Mouse (Mus musculus) neural tube, embryonic 14.5 days (tissue): Measurements from ENCODE around the gene Usp12. TPM values are rescaled to one million over a fixed set of nuclear protein-coding genes. Genes with fewer than 3 reads are reported as not detected.

Experiments used
- ATAC-seq: fragments of 200-750 bp; cut with Nextera tagmentation; 2 replicates; pipeline ENCODE4 v1.8.0; 2017; ENCODE audit warnings: low read depth, mild to moderate bottlenecking, moderate TSS enrichment, moderate library complexity
- H3K27ac ChIP-seq: fragments of 300-500 bp; sonication (generic); 2 replicates; pipeline ENCODE4 v1.5.1; 2014; ENCODE audit warnings: low read depth, mild to moderate bottlenecking, control low read depth, low read length, moderate library complexity, mixed read lengths
- H3K27me3 ChIP-seq: fragments of 300-500 bp; sonication (generic); 2 replicates; pipeline ENCODE4 v1.6.1; 2014; ENCODE audit warnings: low read length; ENCODE audit not compliant: control insufficient read depth, insufficient read depth
- H3K36me3 ChIP-seq: fragments of 300-500 bp; sonication (generic); 2 replicates; pipeline ENCODE4 v1.6.1; 2014; ENCODE audit warnings: low read length, mixed read lengths; ENCODE audit not compliant: control insufficient read depth, insufficient read depth
- H3K4me1 ChIP-seq: fragments of 300-500 bp; sonication (generic); 2 replicates; pipeline ENCODE4 v1.6.1; 2014; ENCODE audit warnings: low read length; ENCODE audit not compliant: control insufficient read depth, insufficient read depth
- H3K4me2 ChIP-seq: fragments of 300-500 bp; sonication (generic); 2 replicates; pipeline ENCODE4 v1.6.1; 2014; ENCODE audit warnings: mild to moderate bottlenecking, low read depth, low read length, control low read depth
- H3K4me3 ChIP-seq: fragments of 300-500 bp; sonication (generic); 2 replicates; pipeline ENCODE4 v1.5.1; 2014; ENCODE audit warnings: low read depth, low read length, control low read depth, mixed read lengths
- H3K9ac ChIP-seq: fragments of 300-500 bp; sonication (generic); replicated peaks from 2 replicates; pipeline ENCODE4 v1.6.1; 2014; ENCODE audit warnings: low read depth, mild to moderate bottlenecking, control low read depth, low read length, mixed read lengths
- H3K9me3 ChIP-seq: fragments of 300-500 bp; sonication (generic); 2 replicates; pipeline ENCODE4 v1.6.1; 2016; ENCODE audit warnings: low read length; ENCODE audit not compliant: control insufficient read depth
- WGBS: fragments of 180-500 bp; shearing (Covaris S2); extraction: QIAGEN DNeasy Blood & Tissue Kit; methylation state at CpG from one replicate; pipeline ENCODE4 v1.1.7; 2014; 5-methylcytosine and 5-hydroxymethylcytosine counted together
- polyA plus RNA-seq: library from polyadenylated mRNA; unstranded; fragments of >200 nt; fragmentation: Nextera tagmentation; extraction: Ambion mirVana; gene quantifications from 2 replicates; pipeline ENCODE4 v1.2.1, GENCODE M21; 2014

Gene Usp12
- polyA plus RNA-seq, 1 experiment from 2014 or later = 11.5 TPM

DNA sequence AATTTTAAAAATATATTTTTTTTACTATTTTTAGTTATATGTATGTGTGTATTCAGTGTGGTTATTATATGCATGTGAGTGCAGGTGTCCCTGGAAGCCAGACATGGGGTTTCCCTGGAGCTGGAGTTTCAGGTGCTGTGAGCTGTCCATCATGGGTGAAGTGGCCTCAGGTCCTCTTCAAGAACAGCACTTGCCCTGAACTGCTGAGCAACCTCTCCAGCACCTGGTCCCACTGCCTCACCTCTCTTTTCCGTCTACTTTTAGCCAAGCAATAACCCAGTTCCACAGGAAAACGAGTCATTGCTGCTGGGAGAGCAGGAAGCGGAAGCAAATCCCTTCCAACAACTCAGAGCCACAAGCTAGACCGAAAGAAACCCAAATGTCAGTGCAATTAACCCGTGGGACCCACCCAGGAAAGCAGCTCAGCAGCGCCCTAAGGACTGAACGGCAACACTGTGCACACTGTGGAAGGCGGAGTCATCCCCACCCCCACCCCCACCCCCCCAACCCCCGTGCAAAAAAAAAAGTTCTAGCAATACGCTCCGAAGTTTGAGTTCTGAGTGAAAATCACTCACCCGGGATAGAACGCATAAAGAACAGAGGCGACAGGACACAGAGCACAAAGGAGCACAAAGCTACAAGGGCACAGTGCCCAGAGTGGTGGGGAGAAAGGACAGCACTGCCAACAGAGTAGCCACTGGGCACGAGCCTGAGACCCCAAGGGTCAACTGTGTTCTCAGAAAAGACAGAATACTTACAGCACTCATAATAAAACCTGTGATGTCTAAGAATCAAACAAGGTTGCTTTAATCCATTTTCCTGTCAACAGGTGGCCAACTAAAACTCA is 24.6 kb downstream of the Usp12 start:
- H3K36me3 ChIP-seq = no peaks in the 10 kb centered on the region
- no peaks in the 10 kb centered on the region for H3K9me3 ChIP-seq
- no peak overlapping the region for H3K27ac ChIP-seq
- 64% methylated on average over 15 of the region's 15 CpGs for WGBS
- no peak overlapping the region for H3K9ac ChIP-seq
- no peaks in the 10 kb centered on the region for H3K4me1 ChIP-seq
- ATAC-seq = no peak; the same call in 1 of the 2 replicates
- no peak overlapping the region for H3K4me2 ChIP-seq
- no peaks in the 10 kb centered on the region for H3K27me3 ChIP-seq
- H3K4me3 ChIP-seq = no peak overlapping the region

DNA sequence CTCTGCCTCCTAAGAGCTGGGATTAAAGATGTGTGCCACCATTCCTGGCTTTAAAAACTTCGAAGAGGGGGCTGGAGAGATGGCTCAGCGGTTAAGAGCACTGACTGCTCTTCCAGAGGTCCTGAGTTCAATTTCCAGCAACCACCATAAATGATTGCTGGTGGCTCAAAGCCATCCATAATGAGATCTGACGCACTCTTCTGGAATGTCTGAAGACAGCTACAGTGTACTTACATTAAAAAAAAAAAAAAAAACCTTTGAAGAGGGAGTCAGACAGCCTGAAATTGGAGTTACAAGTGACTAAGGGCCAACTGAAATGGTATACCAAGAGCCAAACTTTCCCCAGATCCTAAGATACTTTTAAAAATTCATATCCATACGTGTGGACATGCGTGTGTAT is 29.0 kb downstream of the Usp12 start:
- H3K27me3 ChIP-seq = no peaks in the 10 kb centered on the region
- H3K4me1 ChIP-seq = no peaks in the 10 kb centered on the region
- no peaks in the 10 kb centered on the region for H3K9me3 ChIP-seq
- H3K27ac ChIP-seq = no peak overlapping the region
- WGBS = 98% methylated on average over 5 of the region's 5 CpGs
- H3K4me3 ChIP-seq = no peak overlapping the region
- H3K4me2 ChIP-seq = no peak overlapping the region
- no peak for ATAC-seq
- H3K36me3 ChIP-seq = no peaks in the 10 kb centered on the region
- H3K9ac ChIP-seq = no peak overlapping the region

DNA sequence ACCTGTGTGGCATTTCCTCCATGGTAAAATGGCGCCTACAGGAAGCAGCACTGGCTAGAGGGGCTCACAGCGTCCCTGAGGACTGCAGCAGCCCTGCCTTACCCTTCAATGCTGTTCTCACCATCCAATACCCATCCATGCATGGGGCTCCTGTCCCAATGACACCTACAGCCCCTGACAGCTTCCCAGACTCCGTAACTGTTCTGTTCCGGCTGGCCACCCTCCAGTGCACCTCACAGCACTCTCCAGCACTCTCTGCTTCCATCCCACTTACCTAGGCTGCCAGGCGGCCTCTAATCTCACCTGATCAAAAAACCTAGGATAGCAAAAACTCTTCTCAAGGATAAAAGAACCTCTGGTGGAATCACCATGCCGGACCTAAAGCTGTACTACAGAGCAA is 35.6 kb downstream of the Usp12 start:
- Histone ChIP-seq H3K27me3 (no peaks in the 10 kb centered on the region), H3K9me3 (no peaks in the 10 kb centered on the region), H3K4me3 (no peak overlapping the region), H3K27ac (no peak overlapping the region), H3K36me3 (peaks cover 1% of the 10 kb centered on the region; the same call in 1 of the 2 replicates), H3K4me1 (no peaks in the 10 kb centered on the region), H3K4me2 (no peak overlapping the region), H3K9ac (no peak overlapping the region)
- WGBS = 81% methylated on average over 6 of the region's 6 CpGs
- ATAC-seq = no peak

DNA sequence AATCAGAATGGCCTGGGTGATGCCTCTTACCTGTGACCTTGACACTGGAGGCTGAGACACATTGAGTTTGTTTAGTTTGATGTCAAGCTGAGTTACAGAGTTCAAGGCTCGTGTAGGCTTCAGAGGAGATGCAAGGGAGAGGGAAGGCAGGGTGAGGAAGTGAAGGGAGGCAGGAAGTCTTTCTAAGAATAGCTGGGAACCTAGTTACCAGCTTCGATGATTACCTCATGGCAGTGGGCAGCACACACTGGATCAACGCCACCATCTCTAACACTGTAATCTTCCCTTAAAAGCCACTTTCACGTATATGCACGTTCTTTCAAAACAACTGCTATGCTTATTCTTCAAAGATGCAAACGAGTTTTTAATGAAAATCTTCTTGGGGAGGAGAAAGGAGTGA is 36.9 kb downstream of the Usp12 start:
- Histone ChIP-seq H3K4me1 (no peaks in the 10 kb centered on the region), H3K36me3 (peaks cover 9% of the 10 kb centered on the region), H3K4me3 (no peak overlapping the region), H3K9ac (no peak overlapping the region), H3K4me2 (no peak overlapping the region), H3K9me3 (no peaks in the 10 kb centered on the region), H3K27ac (no peak overlapping the region), H3K27me3 (no peaks in the 10 kb centered on the region)
- ATAC-seq = no peak
- WGBS = 88% methylated on average over 6 of the region's 6 CpGs

DNA sequence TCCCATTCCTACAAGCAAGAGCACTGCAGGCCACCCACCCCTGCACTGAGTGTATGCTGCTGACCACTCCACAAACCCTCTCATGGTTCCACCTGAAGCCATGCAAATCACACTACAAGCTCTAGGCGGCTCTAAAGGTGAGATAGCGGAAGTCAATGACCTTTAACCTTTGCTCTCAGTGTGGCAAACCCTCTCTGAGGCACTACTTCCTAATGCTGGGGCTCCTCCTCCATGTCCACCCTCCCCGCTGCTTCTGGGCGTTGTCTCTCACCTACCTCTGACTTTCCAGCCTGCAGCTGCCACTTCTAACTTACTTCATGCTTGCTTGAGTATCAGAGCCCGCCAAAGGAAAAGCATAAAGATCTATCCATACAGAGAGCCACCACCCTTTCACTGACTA is 37.5 kb downstream of the Usp12 start:
- Histone ChIP-seq H3K36me3 (peaks cover 9% of the 10 kb centered on the region), H3K4me2 (no peak overlapping the region), H3K9ac (no peak overlapping the region), H3K4me1 (no peaks in the 10 kb centered on the region), H3K9me3 (no peaks in the 10 kb centered on the region), H3K4me3 (no peak overlapping the region), H3K27ac (no peak overlapping the region), H3K27me3 (no peaks in the 10 kb centered on the region)
- WGBS = 89% methylated on average over 5 of the region's 5 CpGs
- no peak for ATAC-seq

DNA sequence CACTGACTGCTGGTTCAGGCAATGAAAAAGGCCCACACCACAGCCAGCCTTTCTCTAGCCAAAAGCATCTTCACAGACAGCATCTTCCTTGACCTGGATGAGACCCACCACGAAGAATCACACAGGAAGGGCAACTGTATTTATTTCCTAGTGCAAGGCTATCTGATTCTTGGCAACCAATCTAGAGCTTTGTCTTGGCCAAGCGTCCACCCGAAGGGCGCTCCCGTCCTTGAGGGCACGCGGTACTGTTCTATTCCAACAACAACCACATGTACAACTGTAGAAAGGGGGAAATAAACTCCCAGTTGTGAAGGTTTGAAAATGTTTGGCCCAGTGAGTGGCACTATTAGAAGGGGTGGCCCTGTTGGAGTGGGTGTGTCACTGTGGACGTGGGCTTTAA is 41.6 kb downstream of the Usp12 start:
- H3K27ac ChIP-seq = no peak overlapping the region
- no peaks in the 10 kb centered on the region for H3K27me3 ChIP-seq
- no peaks in the 10 kb centered on the region for H3K9me3 ChIP-seq
- no peak for ATAC-seq
- no peak overlapping the region for H3K4me2 ChIP-seq
- WGBS = 98% methylated on average over 8 of the region's 8 CpGs
- H3K4me1 ChIP-seq = no peaks in the 10 kb centered on the region
- no peak overlapping the region for H3K4me3 ChIP-seq
- H3K9ac ChIP-seq = no peak overlapping the region
- H3K36me3 ChIP-seq = peaks cover 31% of the 10 kb centered on the region

DNA sequence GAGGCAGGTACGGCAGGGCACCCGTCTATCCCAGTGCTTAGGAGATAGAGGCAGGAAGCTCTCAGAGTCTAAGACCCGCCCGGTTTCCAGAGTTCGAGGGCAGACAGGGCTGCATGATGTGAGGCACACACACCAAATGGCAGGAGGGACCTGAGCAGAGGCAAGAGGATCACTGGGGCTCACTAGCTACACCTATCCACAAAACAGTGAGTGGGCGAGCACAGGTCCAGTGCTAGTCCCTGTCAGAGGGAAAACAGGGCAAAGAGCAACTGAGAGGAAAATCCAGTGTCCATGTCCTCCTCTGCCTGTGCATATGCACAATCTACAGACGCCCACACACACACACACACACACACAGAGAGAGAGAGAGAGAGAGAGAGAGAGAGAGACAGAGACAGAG is 43.8 kb downstream of the Usp12 start:
- no peaks in the 10 kb centered on the region for H3K9me3 ChIP-seq
- H3K4me2 ChIP-seq = no peak overlapping the region
- no peaks in the 10 kb centered on the region for H3K27me3 ChIP-seq
- H3K4me1 ChIP-seq = no peaks in the 10 kb centered on the region
- no peak overlapping the region for H3K4me3 ChIP-seq
- no peak for ATAC-seq
- peaks cover 31% of the 10 kb centered on the region for H3K36me3 ChIP-seq
- H3K9ac ChIP-seq = no peak overlapping the region
- H3K27ac ChIP-seq = no peak overlapping the region
- 96% methylated on average over 7 of the region's 7 CpGs for WGBS

DNA sequence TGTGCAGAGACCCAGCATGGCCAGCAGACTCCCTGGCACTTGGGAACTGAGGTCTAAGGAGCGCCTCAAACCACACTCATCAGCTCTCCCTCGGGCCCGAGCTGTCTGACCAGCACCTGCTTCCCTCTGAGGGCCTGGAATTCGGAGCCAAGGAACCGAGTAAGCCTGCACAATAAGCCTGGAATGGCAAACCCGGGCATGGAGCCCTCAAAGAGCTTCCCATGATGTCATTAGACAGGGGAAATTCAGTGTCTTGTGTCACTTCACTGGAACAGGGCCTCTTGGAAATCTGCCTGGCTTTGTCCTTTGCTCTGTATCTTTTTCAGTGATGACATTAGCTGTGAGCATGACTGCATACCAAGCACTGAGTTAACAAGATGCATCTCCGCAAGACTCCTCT is 44.5 kb downstream of the Usp12 start:
- Histone ChIP-seq H3K4me3 (no peak overlapping the region), H3K4me1 (no peaks in the 10 kb centered on the region), H3K36me3 (peaks cover 31% of the 10 kb centered on the region), H3K27ac (no peak overlapping the region), H3K4me2 (no peak overlapping the region), H3K9me3 (no peaks in the 10 kb centered on the region), H3K9ac (no peak overlapping the region), H3K27me3 (no peaks in the 10 kb centered on the region)
- 83% methylated on average over 7 of the region's 7 CpGs for WGBS
- ATAC-seq = no peak

DNA sequence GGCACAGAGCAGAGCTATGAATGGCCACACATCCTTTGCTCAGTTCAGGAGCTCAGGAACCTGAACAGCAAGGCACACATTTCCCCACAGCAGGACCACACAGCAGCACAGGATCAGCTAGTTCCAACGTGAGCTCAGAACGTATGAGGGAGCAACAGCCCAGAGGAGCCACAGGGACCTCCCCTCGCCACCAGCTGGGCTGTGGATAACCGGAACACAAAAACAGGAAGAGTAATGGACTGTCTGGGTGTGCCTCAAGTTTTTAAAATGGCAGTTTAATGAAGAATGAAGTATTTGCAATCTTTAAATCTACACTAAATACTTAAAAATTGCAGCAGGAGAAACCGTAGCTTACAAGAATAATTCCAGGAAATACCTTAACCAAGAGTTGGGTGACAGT is 44.9 kb downstream of the Usp12 start:
- no peak for ATAC-seq
- H3K36me3 ChIP-seq = peaks cover 31% of the 10 kb centered on the region
- WGBS = 81% methylated on average over 5 of the region's 5 CpGs

More for the DNA sequence above, 44.9 kb downstream of the Usp12 start:
- Histone ChIP-seq H3K27me3 (no peaks in the 10 kb centered on the region), H3K9me3 (no peaks in the 10 kb centered on the region), H3K9ac (no peak overlapping the region), H3K4me2 (no peak overlapping the region), H3K27ac (no peak overlapping the region), H3K4me1 (no peaks in the 10 kb centered on the region), H3K4me3 (no peak overlapping the region)
